Mouse (Mus musculus) lung, adult 18-20 months (tissue): ENCODE measurements around the gene Hist1h2be.
"Not testable (repeated sequence)": the region's sequence is repeated elsewhere in the genome, so short reads cannot be mapped to it uniquely, and the experiment has no call there.

Experiments
- DNase-seq, 2 experiments: peaks; one replicate each; pipeline ENCODE4 v3.0.0; 2022; ENCODE audit warnings: mixed read lengths in 2 of 2

Hist1h2be gene

DNA sequence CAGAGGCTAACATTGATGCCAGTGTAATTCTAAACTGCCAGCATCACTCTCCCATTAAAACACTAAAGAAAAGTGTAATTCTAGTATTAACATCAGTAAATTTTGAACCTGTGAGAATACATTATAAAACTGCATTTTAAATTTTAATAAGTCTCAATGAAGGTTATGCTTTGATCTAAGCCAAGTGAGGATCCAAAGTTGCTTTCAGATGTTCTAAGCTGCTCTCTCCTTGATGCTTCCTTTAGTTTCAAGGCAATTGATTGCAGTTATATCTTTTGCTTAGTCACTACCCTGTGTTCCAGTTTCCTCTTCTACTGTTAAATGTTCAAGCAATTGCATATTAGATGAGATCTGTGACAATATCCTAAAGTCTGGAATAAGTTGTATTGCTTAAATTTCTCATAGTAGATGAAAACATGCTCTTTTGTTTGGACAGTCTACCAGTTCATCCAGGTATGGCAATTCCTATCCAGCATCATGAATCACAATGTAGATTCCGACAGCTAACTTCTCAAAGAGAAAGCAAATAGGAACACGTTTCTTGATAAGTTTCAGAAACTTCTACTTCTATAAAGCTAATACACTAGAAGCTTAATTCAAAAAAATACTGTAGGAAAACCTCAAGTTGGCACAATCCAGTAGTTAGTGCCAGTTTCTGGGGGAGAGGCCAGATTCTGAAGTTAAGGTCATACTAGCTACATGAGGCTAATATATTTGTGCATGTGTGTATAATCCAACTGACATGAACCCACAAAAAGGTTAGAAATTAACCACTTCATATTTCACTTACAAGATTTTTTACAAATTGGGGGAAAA, 48.5 kb downstream of the Hist1h2be start:
- no peak for DNase-seq

DNA sequence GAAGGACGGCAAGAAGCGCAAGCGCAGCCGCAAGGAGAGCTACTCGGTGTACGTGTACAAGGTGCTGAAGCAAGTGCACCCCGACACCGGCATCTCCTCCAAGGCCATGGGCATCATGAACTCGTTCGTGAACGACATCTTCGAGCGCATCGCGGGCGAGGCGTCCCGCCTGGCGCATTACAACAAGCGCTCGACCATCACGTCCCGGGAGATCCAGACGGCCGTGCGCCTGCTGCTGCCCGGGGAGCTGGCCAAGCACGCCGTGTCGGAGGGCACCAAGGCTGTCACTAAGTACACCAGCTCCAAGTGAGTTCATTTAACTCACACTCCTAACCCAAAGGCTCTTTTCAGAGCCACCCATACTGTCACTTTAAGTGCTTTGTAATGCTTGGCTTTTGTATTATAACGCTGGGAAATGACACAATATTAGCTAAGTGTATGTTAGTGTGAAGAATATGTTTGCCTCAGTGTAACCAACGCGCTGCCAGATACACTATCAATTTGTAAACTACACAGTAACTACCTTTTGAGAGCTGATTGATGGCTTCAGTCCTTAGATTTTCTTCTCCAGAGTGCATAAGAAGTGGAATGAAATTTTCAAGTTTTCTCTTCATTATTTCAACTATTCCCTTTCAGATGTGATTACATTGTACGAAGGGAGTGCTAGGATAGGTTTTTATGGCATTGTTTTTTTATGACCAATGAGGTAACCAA, 49.3 kb downstream of the Hist1h2be start:
- not testable (repeated sequence) for DNase-seq

DNA sequence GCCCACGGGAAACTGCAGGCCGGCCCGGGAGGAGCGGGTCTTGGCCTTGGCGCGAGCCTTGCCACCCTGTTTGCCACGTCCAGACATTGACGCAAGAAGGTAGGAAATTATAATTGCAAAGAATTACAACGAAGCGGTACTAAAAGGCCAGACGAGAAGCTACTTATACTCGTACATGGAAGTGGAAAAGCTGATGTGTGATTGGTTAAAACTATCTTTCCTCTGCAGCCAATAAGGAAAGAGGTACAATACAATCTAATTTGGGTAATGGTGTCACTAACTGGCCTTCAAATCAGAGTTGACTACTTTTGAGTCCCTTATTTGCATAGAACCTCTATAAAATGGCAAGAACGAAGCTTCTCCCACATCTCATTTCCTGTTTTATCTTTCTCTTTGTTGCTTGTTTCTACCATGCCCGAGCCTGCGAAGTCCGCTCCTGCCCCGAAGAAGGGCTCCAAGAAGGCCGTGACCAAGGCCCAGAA, 49.9 kb downstream of the Hist1h2be start, which contains the start of the genes Hist1h2ae and Hist1h2bg:
Hist1h2ae (minus strand) TSS at position 199 of the 482 bp plus-strand sequence.
Hist1h2bg (plus strand) TSS at position 375 of the 482 bp plus-strand sequence.
- DNase-seq = peak; percentile 51 to 60

DNA sequence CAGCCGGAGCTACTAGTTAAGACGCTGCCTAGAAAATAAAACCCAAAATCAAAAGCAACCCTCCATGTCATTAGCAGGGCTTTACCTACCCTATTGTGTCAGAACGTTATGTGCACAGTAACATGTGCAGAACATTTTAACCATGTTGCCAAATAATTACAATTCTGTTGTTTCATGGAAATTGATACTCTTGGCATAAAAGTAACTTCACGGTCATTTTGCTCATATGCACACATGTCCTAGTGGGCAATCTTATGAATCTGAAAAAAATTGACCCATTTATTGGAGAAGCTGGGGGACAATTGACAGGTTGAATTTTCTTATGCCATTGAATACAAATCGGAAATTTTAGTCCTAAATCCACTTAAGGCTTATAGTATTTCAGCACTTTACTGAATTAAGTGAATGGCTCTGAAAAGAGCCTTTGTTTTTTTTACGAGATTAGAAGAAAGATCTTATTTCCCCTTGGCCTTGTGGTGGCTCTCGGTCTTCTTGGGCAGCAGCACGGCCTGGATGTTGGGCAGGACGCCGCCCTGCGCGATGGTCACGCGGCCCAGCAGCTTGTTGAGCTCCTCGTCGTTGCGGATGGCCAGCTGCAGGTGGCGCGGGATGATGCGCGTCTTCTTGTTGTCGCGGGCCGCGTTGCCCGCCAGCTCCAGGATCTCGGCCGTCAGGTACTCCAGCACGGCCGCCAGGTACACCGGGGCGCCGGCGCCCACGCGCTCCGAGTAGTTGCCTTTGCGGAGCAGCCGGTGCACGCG, 50.5 kb downstream of the Hist1h2be start:
- not testable (repeated sequence) for DNase-seq

DNA sequence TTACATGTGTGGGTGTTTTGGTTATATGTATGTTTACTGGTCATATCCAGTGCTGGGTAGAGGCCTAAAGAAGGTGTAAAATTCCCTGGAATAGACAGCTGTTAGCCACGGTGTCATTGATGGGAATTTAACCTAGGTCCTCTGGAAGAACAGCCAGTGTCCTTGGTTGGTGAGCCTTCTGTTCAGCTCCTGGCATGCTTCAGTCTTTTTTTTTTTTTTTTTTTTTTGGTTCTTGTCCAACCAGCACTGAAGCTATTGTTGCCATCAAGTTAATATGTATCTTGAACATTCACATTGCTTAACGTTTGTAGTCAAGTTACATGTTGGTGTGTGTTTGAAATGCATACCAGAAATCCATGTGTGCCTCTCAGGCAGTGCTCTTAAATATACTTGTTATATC, 56.4 kb downstream of the Hist1h2be start:
- no peak for DNase-seq

DNA sequence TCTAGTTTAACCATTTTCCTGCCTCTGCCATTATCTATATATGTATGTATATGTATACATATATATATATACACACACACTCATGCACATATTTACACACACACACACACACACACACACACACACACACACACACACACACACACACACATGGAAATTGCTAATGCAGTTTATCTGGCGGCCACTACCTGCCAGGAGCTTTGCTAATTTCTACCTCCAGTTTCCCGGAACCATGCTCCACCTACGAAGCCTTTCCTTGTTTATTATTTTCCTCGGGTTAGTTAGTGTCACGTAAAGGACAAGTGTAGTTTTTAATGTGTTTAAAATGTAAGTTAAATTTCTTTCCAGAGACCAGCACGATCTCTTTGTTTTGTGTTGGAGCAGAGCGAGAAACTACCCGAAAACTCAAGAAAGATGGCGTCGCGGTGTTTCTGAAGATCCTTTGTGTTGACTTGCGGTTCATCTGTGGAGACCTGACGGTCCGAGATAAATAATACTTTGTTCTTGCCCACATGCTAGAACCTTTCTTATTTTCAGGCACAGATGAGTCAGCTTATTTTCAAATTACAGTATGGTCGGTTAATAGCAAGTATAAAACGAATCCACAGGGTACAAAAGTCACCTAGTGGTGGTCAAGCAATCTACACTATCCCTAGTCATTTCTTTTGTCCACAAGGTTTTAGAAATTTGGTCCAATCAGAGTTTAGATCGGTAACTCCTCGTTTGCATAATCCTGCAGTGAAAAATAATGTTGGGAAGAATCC, 58.0 kb downstream of the Hist1h2be start:
- no peak for DNase-seq

DNA sequence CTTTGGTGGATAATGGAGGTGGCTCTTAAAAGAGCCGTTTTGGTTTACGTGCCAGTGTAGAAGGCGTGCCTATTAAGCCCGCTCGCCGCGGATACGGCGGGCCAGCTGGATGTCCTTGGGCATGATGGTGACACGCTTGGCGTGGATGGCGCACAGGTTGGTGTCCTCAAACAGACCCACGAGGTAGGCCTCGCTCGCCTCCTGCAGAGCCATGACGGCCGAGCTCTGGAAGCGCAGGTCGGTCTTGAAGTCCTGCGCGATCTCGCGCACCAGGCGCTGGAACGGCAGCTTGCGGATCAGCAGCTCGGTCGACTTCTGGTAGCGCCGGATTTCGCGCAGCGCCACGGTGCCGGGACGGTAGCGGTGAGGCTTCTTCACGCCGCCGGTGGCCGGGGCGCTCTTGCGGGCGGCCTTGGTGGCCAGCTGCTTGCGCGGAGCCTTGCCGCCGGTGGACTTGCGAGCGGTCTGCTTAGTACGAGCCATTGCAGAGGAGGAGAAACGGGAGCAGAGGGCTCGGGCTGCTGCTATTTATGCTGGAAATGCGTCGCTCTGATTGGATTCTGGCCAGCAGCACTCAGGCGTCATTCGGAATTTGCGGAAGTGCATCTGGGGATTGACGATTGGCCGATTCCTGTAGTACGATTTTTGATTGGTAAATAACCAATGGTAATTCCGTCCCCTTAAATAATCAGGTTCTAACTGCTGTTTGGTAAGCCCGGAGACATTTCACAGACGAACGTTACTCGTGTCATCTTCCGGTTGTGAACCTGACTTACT, 58.9 kb downstream of the Hist1h2be start, which contains the start of gene Hist1h3e:
Hist1h3e (minus strand) TSS at position 487 of the 777 bp plus-strand sequence.
- DNase-seq = peak; percentile 92 to 94

DNA sequence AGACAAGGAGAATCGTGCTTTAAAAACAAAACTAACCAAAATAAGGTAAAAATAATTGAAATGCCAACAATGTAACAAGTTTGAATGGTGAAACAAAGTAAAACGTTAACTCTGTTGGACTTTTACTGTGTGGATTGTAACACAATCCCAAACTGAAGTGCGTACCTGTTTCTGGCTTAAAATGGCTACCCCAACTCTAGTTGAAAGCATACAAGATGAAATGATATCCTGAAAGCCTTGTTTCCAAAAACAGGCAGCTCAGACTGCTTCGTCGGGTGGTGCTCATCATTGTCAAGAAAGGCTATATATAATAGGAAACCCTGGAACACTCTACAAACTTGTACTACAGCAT, 59.4 kb downstream of the Hist1h2be start:
- DNase-seq = not testable (repeated sequence)

DNA sequence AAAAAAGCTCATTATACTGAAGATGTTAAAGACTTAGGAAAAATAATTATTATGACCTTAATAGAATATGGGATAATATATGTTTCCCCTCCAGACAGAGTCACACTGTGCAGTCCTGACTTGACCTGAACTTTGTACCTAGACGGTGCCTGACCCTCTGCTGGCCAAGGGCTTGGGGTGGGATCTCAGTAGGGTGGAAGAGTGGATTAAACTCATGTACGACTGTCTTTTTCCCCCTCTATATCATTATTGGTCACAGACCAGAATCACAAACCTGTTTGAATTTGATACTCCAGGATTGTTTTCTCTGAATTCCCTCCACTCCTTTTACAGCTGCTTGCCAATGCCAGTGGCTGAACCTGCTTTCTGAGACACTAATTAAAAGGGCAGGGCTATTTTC, 60.2 kb downstream of the Hist1h2be start:
- not testable (repeated sequence) for DNase-seq

DNA sequence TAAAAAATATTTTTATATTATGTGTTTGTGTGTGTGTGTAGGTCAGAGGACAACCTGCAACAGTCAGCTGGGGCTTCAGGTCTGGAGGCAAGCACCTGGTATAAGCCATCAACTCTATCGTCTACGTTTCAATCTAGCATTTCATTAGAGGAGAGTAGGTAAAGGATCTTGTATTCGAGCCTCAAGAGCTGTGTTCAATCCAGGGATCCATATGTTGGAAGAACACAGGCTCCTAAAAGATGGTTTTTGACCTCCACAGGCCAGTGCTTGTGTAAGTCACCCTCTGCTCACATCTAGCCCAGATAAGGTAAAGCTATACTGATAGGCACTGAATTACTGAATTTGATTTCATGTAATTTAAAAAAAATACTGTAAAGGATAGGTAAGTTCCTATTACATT, 64.0 kb downstream of the Hist1h2be start:
- no peak for DNase-seq

DNA sequence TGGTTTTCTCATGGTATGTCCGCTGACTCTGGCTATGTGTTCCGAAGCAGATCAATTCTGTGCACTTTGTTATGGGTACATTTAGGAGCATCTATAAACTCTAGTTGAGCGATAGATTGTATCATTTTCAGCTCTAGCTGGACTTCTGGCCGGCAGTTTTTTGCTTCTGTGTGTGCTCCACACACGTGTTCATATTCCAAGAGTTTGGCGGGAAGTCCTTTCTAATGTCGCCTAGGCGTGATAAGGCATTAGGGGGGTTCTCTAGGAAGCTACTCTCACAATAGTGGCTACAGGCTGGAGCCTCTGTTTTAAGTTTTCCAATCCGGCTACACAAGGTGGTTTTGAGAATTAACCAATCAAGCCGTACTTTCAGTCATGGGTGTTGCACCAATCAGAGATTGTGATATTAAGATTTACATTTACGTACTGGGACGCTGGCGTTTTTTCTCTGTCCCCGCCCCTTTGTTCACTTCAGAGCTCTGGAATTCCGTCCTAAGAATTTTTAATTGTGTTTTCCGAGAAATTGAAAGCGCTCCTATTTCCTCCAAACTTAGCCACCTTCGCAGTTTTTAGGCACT, 65.0 kb downstream of the Hist1h2be start:
- DNase-seq = peak; percentile 51 to 81

DNA sequence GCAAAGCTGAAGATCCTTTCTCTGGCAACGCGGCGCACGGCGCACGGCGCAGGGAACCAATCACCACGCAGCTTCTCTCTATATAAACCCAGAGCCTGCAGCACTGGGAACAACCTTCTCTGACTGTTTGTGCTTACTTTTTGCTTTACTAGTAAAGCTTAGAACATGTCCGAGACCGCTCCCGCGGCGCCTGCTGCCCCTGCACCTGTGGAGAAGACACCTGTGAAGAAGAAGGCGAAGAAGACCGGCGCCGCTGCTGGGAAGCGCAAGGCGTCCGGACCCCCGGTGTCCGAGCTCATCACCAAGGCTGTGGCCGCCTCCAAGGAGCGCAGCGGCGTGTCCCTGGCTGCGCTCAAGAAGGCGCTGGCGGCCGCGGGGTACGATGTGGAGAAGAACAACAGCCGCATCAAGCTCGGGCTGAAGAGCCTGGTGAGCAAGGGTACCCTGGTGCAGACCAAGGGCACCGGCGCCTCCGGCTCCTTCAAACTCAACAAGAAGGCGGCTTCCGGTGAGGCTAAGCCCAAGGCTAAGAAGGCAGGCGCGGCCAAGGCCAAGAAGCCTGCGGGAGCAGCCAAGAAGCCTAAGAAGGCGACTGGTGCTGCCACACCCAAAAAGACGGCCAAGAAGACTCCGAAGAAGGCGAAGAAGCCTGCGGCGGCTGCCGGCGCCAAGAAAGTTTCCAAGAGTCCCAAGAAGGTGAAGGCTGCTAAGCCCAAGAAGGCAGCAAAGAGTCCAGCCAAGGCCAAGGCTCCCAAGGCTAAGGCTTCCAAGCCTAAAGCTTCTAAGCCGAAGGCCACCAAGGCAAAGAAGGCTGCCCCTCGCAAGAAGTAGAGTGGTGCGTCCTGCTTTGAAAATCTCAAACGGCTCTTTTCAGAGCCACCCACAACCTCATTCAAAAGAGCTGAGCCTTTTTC, 65.7 kb downstream of the Hist1h2be start:
- DNase-seq = peak; percentile 64 to 70

DNA sequence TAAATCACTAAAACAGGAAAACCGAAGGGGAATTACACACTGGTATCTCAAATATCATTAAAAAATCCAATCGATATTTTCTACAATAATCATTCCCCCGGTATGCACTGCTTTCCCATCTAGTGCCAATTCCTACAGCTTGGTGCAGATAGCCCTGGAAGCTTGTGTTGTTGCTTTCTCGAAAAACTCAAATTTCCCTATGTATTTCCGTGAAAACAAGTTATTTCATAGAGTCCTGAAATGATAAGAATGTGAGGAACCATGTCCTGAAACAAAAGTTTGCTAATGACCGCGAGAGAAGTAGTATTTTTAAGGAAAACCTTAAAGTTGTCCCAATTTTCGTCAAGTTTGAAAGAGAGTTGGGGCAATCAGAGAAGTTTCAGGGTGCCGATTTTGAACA, 66.5 kb downstream of the Hist1h2be start:
- no peak for DNase-seq

DNA sequence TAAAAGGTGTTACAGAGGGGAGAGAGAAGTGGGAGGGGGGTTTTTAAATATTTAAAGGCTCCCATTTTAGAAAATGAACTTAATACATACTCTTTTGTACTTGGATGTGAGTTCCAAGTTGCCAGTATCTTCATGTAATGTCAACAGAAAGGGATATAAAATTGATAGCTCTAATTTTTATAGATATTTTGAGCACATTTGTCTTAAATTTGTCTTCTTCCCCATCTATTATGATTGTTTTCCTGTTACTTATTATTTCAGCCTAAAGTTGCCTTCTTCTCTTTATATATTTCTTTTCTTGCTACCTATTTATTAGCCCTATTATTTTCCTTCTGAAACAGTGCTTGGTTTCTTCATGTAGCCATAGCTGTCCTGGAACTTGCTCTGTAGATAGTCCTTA, 68.0 kb downstream of the Hist1h2be start, which contains the start of gene Hist1h1d:
Hist1h1d (plus strand) TSS at position 301 of the 400 bp plus-strand sequence.
- DNase-seq = no peak

DNA sequence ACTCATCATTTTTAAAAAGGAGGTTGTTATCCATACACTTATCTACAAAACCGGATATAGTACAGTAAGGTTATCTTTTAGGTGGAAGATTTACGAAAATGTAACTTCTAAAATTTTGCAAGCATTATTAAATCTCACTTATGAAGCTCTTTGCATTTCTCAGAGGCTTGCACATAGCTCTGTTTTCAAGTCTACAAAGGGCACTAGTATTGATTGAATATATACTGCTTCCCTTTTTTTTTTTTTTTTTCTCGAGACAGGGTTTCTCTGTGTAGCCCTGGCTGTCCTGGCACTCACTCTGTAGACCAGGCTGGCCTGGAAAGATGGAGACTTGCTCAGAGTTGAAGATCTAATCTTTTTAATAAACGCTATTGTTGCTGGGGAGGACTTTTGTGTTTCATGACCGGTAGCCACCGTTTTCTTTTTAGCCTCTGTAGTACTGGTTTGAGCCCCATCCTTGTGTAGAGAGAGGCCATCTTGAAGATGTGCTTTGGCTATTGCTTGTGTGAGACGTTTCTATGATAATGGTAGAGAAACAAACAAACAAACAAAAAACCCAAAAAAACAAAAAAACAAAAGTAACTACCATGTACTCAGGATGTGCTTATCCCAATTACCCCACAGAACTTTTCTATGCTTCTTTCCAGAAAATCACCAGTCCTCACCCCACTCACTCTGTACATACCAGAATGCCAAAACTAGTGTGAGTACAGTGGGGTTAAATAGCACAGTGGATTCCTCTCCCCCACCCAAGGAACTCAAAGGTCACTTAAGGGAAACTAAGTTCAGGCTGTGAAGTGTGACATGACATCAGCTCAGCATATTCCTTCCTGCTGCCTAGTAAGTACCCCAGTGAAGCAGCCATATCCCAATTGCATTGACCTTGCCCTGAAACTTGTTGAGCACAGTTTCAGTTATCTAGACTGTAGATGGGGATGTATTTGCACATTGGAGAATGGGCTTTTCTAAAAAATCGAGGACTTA, 68.7 kb downstream of the Hist1h2be start:
- DNase-seq = no peak

DNA sequence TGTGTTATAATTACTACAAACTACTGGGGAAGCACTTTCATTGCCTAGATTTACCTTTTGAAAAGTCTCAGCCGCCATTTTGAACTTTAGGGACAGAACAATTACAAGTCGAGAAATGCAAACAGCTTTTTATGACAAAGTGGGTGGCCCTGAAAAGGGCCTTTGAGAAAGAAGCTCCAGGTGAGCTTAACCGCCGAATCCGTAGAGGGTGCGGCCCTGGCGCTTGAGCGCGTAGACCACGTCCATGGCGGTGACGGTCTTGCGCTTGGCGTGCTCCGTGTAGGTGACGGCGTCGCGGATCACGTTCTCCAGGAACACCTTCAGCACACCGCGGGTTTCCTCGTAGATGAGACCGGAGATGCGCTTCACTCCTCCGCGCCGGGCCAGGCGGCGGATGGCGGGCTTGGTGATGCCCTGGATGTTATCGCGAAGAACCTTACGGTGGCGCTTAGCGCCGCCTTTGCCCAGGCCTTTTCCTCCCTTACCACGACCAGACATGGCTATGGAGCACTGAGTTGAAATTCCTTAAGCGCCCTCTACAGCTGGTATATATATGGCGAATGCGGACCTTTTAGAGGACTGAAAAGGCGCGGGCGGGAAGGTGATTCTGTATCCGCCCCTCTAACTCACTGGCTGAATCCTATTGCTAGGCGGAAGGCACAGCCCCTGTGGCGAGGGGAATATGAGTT, 69.6 kb downstream of the Hist1h2be start, which contains the start of gene Hist1h4f:
Hist1h4f (minus strand) TSS at position 503 of the 689 bp plus-strand sequence.
- peak; percentile 81 to 90 for DNase-seq

DNA sequence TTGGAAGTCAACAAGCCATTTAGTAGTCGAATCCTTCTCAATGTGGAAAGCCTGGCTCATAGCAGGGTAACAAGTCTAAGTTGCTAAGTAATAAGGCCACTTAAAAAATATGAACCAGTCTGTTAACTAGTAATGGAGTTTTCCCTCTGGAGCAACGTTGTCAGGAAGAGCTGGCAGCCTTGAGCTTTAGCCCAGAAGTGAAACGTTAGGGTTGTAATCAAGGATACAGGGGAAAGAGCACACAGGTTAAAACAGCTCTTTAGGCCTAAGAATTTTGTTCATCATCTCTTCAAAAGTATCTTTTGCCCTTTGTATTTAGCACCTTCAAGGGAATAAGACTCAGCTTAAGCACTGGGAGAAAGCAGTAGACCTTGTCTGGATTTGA, 70.2 kb downstream of the Hist1h2be start:
- no peak for DNase-seq

DNA sequence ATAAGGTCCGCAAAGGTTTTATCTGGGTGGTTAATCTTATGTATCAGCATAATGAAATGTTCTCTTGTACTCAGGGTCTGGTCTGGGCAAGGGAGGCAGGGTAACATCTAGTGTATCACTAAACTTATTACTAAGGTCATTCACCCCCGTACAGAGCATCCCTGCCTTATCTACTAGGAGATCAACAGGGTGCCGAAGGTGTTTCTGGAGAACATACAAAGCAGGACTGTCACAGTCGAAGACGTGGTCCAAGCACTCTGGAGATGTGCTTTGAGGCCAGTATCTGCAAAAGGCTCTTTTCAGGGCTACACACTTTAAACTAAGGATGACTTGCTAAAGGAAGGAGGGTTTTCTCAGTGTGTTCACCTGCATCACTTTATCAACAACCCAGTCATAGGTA, 74.2 kb downstream of the Hist1h2be start:
- DNase-seq = no peak
